Mouse (Mus musculus): ENCODE data around the gene Gm20388.

DNA sequence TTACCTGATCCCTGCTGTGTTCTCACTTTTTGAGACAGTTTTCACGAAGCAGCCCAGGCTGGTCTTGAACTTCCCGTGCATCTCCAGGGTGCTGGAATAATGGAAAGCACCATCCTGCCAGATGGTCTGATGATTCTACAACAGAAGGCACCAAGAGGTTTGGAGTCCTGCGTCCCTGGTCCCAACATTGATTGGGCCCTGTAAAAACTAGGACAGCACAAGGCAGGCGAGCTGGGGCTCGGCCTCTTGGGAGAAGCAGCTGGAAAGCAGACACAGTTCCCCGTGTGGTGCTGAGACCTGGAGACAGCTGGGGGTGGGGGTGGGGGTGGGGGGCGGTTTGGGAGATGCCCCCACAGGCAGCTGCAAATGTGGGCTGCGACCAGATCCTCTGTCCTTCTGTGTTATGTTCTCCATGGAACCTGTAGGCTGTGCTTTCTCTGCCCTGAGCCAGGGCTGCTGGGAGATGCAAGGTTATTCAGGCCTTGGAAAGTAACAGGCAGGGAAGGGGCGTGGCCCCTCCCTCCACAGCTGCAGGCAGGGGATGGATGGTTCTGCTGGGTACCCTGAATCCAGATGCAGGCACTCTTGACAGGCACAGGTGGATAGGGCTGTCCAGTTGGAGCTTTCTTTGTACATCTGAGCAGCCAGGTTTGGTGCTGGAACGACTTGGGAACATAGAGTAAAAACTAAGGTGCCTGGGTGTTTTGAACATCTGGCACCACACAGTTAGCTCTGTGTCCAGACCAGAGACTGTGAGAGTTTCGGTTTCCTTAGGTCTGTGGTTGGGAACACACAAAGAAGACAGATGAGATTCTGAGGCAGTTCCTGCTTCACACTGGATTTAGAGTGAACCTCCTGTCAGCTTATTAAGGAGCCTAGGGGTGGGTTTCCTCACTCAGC, 314.1 kb downstream of the Gm20388 start:
- TF ChIP-seq CTCF (IDR thresholded peaks at IDR 0.05; ENCODE audit: low read depth) (no peak), EP300 (IDR thresholded peaks at IDR 0.05; ENCODE audit: low read depth) (no peak)

Measured in liver, embryonic 14.5 days (tissue).